Mouse (Mus musculus): ENCODE measurements at regions not wholly inside any gene's neighbourhood (a gene's known extent, or its start where the extent isn't known, plus 50 kb on each side); places are given as distances from the start of the nearest gene placed in this dataset.

DNA sequence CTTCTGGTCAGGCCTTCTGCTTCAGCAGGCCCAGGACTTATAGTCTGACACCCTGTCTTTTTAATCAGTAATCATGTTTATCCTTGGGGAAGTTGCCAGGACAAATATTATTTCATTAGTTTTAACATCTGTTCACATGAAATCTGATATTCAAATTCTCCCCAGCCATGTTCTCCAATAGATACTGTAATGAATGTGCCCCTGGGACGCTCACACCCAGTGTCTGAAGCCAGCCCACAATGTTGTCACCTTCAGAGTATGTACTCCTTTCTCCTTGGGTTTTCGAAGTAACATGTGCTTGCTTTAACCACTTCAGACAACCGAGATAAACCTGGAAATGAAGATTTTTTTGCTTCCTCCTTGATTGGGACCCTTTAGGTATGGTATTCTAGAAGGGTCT lies 156.3 kb downstream of the Ackr3 start:
- TF ChIP-seq CTCF (IDR thresholded peaks at IDR 0.05) (no peak), POLR2A (IDR thresholded peaks at IDR 0.05; ENCODE audit: insufficient read depth, low read depth, low read length) (no peak), EP300 (IDR thresholded peaks at IDR 0.05; ENCODE audit: insufficient read depth, low read depth, low read length) (no peak)

Measured in heart, adult 2 months (tissue).